In the genomic region with DNA sequence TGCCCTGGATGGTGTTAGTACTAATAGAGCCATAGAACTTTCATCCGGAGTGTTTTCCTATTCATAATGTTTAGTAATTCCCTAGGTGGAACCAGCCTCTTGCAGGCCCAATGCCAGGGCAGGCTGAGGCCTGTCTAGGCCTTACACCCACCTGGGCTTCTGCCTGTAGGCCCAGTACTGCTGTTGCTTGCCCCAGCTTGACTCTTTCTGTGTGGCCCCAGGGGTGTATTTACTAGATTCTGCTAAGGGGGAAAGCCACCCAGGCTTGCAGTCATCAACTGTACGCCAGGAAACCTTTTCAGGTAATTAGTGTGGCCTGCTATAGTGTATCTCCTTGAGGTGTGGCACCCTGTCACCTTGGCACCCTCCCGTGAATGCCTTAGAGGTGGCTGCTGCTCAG, we compare ENCODE assay signal across 22 mouse cellular contexts.
A peak's percentile ranks its signal among the peaks of the same experiment; 100 is the strongest.
DNase-seq lines count a peak whose midpoint lies in the region; ATAC-seq lines count a peak whose summit lies in the region.
"Had no signal": no experiment of that assay in that cellular context is flagged by ENCODE, and none has a peak within 500 bp of the region (broad histone marks: within the 10 kb centered on the region; RNA-seq: fewer than 3 reads in every experiment).

No protein-coding gene starts in this region.

- 85% methylated on average over 3 of the region's 3 CpGs for WGBS in heart, embryonic 12.5 days
- 79% methylated on average over 3 of the region's 3 CpGs for WGBS in embryonic facial prominence, embryonic 15.5 days
- WGBS in stomach, embryonic 14.5 days = 83% methylated on average over 3 of the region's 3 CpGs
- WGBS in kidney, embryonic 14.5 days = 91% methylated on average over 3 of the region's 3 CpGs
- 86% methylated on average over 3 of the region's 3 CpGs for WGBS in midbrain, embryonic 13.5 days

- no peak overlapping the region for H3K27ac ChIP-seq in heart, embryonic 12.5 days (ENCODE audit: poor library complexity, severe bottlenecking)
- H3K27ac ChIP-seq in embryonic facial prominence, embryonic 15.5 days (replicated peaks) = 0 out of 2 replicates have a peak overlapping the region, but pooled peaks have one; percentile 30
- no peak overlapping the region for H3K27ac ChIP-seq in stomach, embryonic 14.5 days (ENCODE audit: low read length)
- H3K27ac ChIP-seq in kidney, embryonic 14.5 days (ENCODE audit: low read depth, low read length) = no peak overlapping the region
- H3K27ac ChIP-seq in midbrain, embryonic 13.5 days = no peak overlapping the region
- H3K27ac ChIP-seq: forebrain, embryonic 10.5 days; gastrocnemius, adult 2 months; heart, embryonic 10.5 days; heart, embryonic 15.5 days; hindbrain, embryonic 13.5 days; hindbrain, postnatal 0 days had no signal

- H3K9me3 ChIP-seq in heart, embryonic 12.5 days (replicated peaks) = 0 out of 2 replicates have a peak, but pooled peaks cover 3% of the 10 kb centered on the region
- H3K9me3 ChIP-seq in embryonic facial prominence, embryonic 15.5 days (replicated peaks) = no peaks in the 10 kb centered on the region
- no peaks in the 10 kb centered on the region for H3K9me3 ChIP-seq in stomach, embryonic 14.5 days (ENCODE audit: control insufficient read depth, low read depth, low read length)
- H3K9me3 ChIP-seq in kidney, embryonic 14.5 days (ENCODE audit: control insufficient read depth, low read length) = no peaks in the 10 kb centered on the region
- H3K9me3 ChIP-seq in midbrain, embryonic 13.5 days = no peaks in the 10 kb centered on the region
- H3K9me3 ChIP-seq: forebrain, embryonic 10.5 days; heart, embryonic 10.5 days; heart, embryonic 15.5 days; hindbrain, embryonic 13.5 days had no signal

- no peaks in the 10 kb centered on the region for H3K4me1 ChIP-seq in heart, embryonic 12.5 days (replicated peaks)
- peaks cover 9% of the 10 kb centered on the region; the same call in 1 of the 2 replicates for H3K4me1 ChIP-seq in embryonic facial prominence, embryonic 15.5 days
- no peaks in the 10 kb centered on the region for H3K4me1 ChIP-seq in stomach, embryonic 14.5 days (ENCODE audit: control insufficient read depth, insufficient read depth, low read length)
- 0 out of 2 replicates have a peak, but pooled peaks cover 3% of the 10 kb centered on the region for H3K4me1 ChIP-seq in kidney, embryonic 14.5 days (ENCODE audit: control insufficient read depth, insufficient read depth, low read length)
- H3K4me1 ChIP-seq in midbrain, embryonic 13.5 days (replicated peaks) = no peaks in the 10 kb centered on the region
- H3K4me1 ChIP-seq: forebrain, embryonic 10.5 days; heart, embryonic 10.5 days; hindbrain, embryonic 13.5 days had no signal

- no peaks in the 10 kb centered on the region for H3K36me3 ChIP-seq in heart, embryonic 12.5 days
- no peaks in the 10 kb centered on the region for H3K36me3 ChIP-seq in embryonic facial prominence, embryonic 15.5 days
- H3K36me3 ChIP-seq in stomach, embryonic 14.5 days (ENCODE audit: control insufficient read depth, insufficient read depth, low read length) = no peaks in the 10 kb centered on the region
- H3K36me3 ChIP-seq in kidney, embryonic 14.5 days (ENCODE audit: control insufficient read depth, insufficient read depth, low read length) = no peaks in the 10 kb centered on the region
- H3K36me3 ChIP-seq in midbrain, embryonic 13.5 days = no peaks in the 10 kb centered on the region
- H3K36me3 ChIP-seq: forebrain, embryonic 10.5 days; heart, embryonic 10.5 days; heart, embryonic 15.5 days; hindbrain, embryonic 13.5 days had no signal

- H3K9ac ChIP-seq in heart, embryonic 12.5 days = no peak overlapping the region
- no peak overlapping the region for H3K9ac ChIP-seq in embryonic facial prominence, embryonic 15.5 days
- H3K9ac ChIP-seq in stomach, embryonic 14.5 days (replicated peaks; ENCODE audit: low read depth, low read length) = no peak overlapping the region
- no peak overlapping the region for H3K9ac ChIP-seq in kidney, embryonic 14.5 days (ENCODE audit: low read depth, low read length)
- H3K9ac ChIP-seq in midbrain, embryonic 13.5 days (replicated peaks) = no peak overlapping the region
- H3K9ac ChIP-seq: heart, embryonic 15.5 days; hindbrain, embryonic 13.5 days had no signal

- no peak for ATAC-seq in heart, embryonic 12.5 days (ENCODE audit: insufficient number of reproducible peaks, low FRiP score)
- ATAC-seq in embryonic facial prominence, embryonic 15.5 days (ENCODE audit: insufficient number of reproducible peaks, low FRiP score, low TSS enrichment, low read depth) = peak; percentile 60
- peak; percentile 46; the same call in 1 of the 2 replicates for ATAC-seq in stomach, embryonic 14.5 days (ENCODE audit: insufficient number of reproducible peaks, insufficient read depth, low FRiP score, low read depth)
- ATAC-seq in kidney, embryonic 14.5 days (ENCODE audit: low FRiP score, low TSS enrichment) = no peak
- ATAC-seq in midbrain, embryonic 13.5 days = no peak
- ATAC-seq: activated CD4-positive, CD25-positive, alpha-beta regulatory T cell, adult 4 months; forebrain, embryonic 14.5 days; hindbrain, postnatal 0 days; Patski had no signal

- no peak overlapping the region for H3K4me3 ChIP-seq in heart, embryonic 12.5 days
- no peak overlapping the region for H3K4me3 ChIP-seq in embryonic facial prominence, embryonic 15.5 days (replicated peaks)
- H3K4me3 ChIP-seq in stomach, embryonic 14.5 days (ENCODE audit: low read depth, low read length) = no peak overlapping the region
- no peak overlapping the region for H3K4me3 ChIP-seq in kidney, embryonic 14.5 days (ENCODE audit: low read length)
- no peak overlapping the region for H3K4me3 ChIP-seq in midbrain, embryonic 13.5 days (replicated peaks)
- H3K4me3 ChIP-seq: forebrain, embryonic 10.5 days; gastrocnemius, adult 2 months; heart, embryonic 10.5 days; heart, embryonic 15.5 days; hindbrain, embryonic 13.5 days had no signal

- DNase-seq in heart, adult 11 months = peak; percentile 78
- DNase-seq: adrenal gland, postnatal 36 days; cerebellum, adult 2 months; cerebellum, postnatal 10 days; gastrocnemius, adult 2 months; gastrocnemius, postnatal 25 days; heart, adult 18-20 months; heart, postnatal 14 days had no signal

- no peak overlapping the region for H3K4me2 ChIP-seq in heart, embryonic 12.5 days
- no peak overlapping the region for H3K4me2 ChIP-seq in embryonic facial prominence, embryonic 15.5 days (replicated peaks)
- no peak overlapping the region for H3K4me2 ChIP-seq in stomach, embryonic 14.5 days (replicated peaks; ENCODE audit: low read depth, low read length)
- H3K4me2 ChIP-seq in kidney, embryonic 14.5 days (replicated peaks; ENCODE audit: low read depth, low read length) = no peak overlapping the region
- H3K4me2 ChIP-seq in midbrain, embryonic 13.5 days (replicated peaks) = no peak overlapping the region
- H3K4me2 ChIP-seq: heart, embryonic 15.5 days; hindbrain, embryonic 13.5 days had no signal

- H3K27me3 ChIP-seq in heart, embryonic 12.5 days (replicated peaks) = no peaks in the 10 kb centered on the region
- H3K27me3 ChIP-seq in embryonic facial prominence, embryonic 15.5 days = no peaks in the 10 kb centered on the region
- no peaks in the 10 kb centered on the region for H3K27me3 ChIP-seq in stomach, embryonic 14.5 days (ENCODE audit: control insufficient read depth, insufficient read depth, low read length)
- no peaks in the 10 kb centered on the region for H3K27me3 ChIP-seq in kidney, embryonic 14.5 days (ENCODE audit: control insufficient read depth, insufficient read depth, low read length)
- no peaks in the 10 kb centered on the region for H3K27me3 ChIP-seq in midbrain, embryonic 13.5 days
- H3K27me3 ChIP-seq: CH12.LX; heart, embryonic 15.5 days; hindbrain, embryonic 13.5 days; Patski had no signal

Comparison
In these comparisons a context has a peak if more than half of its experiments do, and no peak if none do; other contexts are left out.
1. ATAC-seq: peak in embryonic facial prominence, embryonic 15.5 days (single experiment) and stomach, embryonic 14.5 days (single experiment); none in heart, embryonic 12.5 days (single experiment), kidney, embryonic 14.5 days (single experiment) and midbrain, embryonic 13.5 days (single experiment).